Mouse (Mus musculus) stomach, postnatal 0 days (tissue): ENCODE results near the gene Shroom3.

ENCODE experiments used
- CTCF ChIP-seq: IDR thresholded peaks from 2 replicates; pipeline ENCODE4 v1.5.1; 2016; ENCODE audit warnings: antibody characterized with exemption, low read depth, mild to moderate bottlenecking, moderate library complexity
- EP300 ChIP-seq: optimal IDR thresholded peaks from 2 replicates; pipeline ENCODE3; 2016; ENCODE audit warnings: antibody characterized with exemption

DNA sequence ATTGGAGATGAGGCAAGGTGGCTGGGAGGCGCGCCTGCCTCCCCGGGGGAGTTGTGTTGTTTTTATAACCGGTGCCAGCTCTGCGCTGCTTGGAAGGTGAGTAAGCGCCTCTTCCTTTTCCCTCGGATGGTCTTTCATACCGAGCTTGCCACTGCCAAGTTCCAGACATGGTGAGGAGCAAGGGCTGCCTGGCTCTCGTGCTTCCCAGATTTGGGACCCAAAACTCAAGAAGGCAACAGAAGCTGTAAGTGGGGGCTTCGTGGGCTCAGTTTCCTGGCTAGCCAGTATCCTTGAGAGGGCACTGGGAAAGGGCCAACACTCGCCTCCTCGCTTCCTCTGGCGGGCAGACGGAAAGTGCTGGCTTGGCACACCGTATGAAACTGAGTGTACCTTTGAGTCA, 173.1 kb downstream of the Shroom3 start:
- TF ChIP-seq CTCF (no peak), EP300 (no peak)
